Mouse (Mus musculus): ENCODE results near the gene Nop58.
A peak's percentile ranks its signal among the peaks of the same experiment; 100 is the strongest.
"Not testable (repeated sequence)": the region's sequence is repeated elsewhere in the genome, so short reads cannot be mapped to it uniquely, and the experiment has no call there.

The Nop58 gene

DNA sequence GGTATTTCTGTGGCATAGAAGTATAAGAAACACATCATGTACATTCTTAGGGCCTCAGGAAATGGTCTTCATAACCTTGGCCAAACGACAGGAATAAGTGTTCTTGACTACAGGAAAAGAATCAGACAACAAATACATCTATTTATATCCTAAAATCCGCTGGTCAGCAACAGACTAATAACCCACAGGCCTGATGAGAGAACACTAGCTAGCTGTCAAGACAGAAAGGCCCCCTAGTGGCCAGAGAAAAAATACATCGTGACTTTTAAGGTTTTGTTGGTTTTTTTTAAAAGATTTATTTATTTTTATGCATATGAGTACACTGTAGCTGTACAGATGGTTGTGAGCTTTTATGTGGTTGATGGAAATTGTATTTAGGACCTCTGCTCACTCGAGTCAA lies 35.1 kb downstream of the Nop58 start:
- DNase-seq (ENCODE audit: low read depth): peak; percentile 38

DNA sequence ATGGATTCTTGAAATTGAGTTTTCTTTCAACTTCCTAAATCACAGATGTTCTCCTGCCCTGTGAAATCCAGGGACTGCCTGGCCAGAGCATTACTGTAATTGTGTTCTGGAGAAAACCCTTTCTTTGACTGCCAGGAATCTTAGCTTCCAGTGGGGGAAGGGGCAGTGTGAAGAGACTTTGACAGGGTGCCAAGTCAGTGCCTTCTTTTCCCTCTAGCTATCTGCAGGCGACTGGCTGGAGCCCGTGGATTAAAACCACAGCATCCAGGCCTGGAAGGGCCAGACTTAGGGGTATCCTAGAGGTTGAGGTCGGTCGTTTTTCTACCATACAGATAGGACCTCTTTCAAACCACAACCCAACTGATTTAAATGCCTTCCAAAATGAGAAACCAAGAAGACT lies 40.9 kb downstream of the Nop58 start:
- DNase-seq (ENCODE audit: low read depth): no peak

- DNase-seq (ENCODE audit: low read depth): no peak
Observed at GRCm38 (mm10) chr1:59730106-59730505, 45.3 kb downstream of the Nop58 start.

GRCm38 (mm10) chr1:59730737-59731136 lies 46.0 kb downstream of the Nop58 start:
- DNase-seq (ENCODE audit: low read depth): no peak

GRCm38 (mm10) chr1:59734076-59734475 lies 49.3 kb downstream of the Nop58 start:
- DNase-seq (ENCODE audit: low read depth): no peak

- no peak for DNase-seq (ENCODE audit: low read depth)
Observed at GRCm38 (mm10) chr1:59738768-59739414, 54.1 kb downstream of the Nop58 start.

GRCm38 (mm10) chr1:59739577-59740354 lies 55.0 kb downstream of the Nop58 start:
- no peak for DNase-seq (ENCODE audit: low read depth)

DNA sequence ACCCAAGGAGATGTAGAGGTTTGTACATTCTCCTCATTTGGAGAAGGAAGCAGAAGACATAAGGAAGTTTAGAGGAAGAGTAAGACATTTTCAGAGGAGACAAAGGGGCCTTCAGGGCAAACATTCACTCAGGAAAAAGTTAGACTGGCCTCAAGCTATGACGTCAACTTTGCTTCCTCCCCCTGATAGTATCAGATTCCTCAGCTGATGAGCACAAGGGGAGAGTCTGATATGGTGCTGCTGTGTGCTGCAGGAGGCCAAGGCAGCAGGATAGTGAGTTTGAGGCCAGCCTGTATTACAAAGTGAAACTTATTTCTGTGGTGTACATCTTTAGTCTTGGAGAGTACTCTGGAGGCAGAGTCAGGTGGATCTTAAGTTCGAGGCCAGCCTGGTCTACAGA lies 64.3 kb downstream of the Nop58 start:
- DNase-seq (ENCODE audit: low read depth): no peak

DNA sequence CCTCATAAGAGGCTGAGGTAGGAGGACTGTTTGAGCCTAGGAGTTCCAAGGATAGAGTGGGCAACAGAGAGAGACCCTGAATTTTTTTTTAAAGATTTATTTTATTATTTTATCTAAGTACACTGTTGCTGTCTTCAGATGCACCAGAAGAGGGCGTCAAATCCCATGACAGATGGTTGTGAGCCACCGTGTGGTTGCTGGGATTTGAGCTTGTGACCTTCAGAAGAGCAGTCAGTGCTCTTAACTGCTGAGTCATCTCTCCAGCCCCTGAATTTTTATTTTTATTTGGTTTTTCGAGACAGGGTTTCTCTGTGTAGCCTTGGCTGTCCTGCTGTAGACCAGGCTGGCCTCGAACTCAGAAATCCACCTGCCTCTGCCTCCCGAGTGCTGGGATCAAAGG lies 65.0 kb downstream of the Nop58 start:
- not testable (repeated sequence) for DNase-seq (ENCODE audit: low read depth)

DNA sequence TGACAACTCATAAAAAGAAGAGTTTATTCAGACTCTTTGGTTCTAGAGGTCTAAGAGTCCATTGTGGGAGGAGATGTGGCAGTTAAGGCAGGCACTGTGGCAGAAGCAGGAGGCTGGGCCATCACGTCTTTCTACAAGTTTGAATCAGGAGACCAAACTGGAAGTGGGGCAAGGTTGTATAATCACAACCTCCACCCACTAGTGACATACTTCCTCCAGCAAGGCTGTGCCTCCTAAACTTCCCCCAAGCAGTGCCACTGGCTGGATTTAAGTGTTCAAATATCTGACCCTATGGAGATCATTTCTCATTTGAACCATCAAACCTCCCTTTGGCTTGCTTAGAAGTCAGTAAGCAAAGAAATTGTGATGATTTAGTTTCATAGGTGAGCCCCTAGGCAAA lies 70.5 kb downstream of the Nop58 start:
- DNase-seq (ENCODE audit: low read depth): no peak

- no peak for DNase-seq (ENCODE audit: low read depth)
Observed at GRCm38 (mm10) chr1:59758325-59758724, 73.6 kb downstream of the Nop58 start.

DNA sequence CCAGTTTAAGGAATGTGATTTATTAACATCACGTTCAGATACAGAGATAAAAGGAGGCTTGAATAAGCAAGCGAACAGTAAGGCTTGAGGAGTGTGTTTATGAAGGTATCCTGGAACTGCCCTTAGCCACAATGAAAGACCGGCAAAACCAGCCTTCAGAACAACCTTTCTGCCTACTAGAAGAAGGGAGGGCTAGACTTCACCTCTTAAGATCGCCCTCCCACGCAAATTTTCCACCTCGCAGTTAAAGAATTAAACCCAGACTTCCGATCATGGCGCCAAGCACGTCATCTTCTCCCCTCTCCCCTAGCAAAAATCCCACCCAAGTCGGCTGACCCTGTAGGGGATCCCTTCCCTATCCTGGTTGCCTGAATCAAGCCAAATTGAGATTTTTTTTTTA lies 77.4 kb downstream of the Nop58 start:
- peak; percentile 28 for DNase-seq (ENCODE audit: low read depth)

DNA sequence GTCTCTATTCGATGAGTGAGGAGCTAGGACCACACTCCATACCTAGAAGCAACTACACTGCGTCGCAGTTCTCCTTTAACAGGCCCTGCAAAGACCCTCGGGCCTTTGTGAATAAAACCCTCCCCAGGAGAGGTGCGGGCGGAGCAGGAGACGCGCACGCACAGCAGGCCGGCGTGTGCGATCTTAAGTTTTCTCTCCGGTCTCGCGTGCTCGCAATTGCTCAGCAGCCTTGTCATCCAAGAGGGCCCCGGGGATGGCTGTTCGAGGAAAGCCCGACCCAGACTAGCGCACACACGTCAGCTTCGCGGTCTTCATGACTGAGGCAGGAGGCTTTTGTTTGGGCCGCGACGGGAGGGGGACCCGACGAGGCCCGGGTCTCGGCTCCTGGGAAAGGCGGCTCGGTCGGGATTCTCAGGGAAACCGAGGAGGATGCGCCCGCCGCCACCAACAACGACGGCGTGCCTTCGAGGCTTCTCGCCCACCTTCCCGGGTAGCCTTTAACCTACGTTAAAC lies 77.9 kb downstream of the Nop58 start:
- peak; percentile 33 for DNase-seq (ENCODE audit: low read depth)

- peak; percentile 59 for DNase-seq (ENCODE audit: low read depth)
Observed at GRCm38 (mm10) chr1:59763164-59763768, 78.5 kb downstream of the Nop58 start, which contains the start of gene Bmpr2. Gene Bmpr2, plus strand, starts transcription at chr1:59763400.

GRCm38 (mm10) chr1:59763781-59764251 lies 79.0 kb downstream of the Nop58 start:
- DNase-seq (ENCODE audit: low read depth): no peak

- no peak for DNase-seq (ENCODE audit: low read depth)
Observed at GRCm38 (mm10) chr1:59764407-59764971, 79.7 kb downstream of the Nop58 start.

GRCm38 (mm10) chr1:59765279-59765678 lies 80.5 kb downstream of the Nop58 start:
- DNase-seq (ENCODE audit: low read depth): no peak

DNA sequence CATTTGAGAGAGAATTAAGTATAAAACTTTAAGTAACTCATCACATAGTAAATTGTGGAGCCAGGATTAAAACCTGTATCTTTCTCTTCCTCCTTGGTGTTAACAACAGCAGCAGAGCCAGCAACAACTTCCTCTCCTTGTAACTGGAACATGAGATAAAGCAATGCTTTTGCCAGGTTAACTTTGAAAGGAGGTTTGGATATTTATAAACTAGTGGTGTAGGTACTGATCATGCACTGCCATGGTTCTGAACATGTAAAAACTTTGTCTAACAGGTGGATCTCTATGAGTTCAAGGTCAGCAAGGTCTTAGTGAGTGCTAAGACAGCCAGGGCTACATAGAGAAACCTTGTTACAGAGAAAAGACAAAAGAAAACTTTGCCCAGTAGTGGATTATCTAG lies 81.9 kb downstream of the Nop58 start:
- DNase-seq (ENCODE audit: low read depth): no peak

Measured in c-Kit-positive CD71-negative TER-119-negative erythroid progenitor cells, embryonic 14.5 days (primary cell).